Mouse (Mus musculus) spleen, postnatal 10 days (tissue): ENCODE data around the gene Vrk1.

Experiments
- DNase-seq, 2 experiments: peaks; one replicate each; pipeline ENCODE4 v3.0.0; 2021 to 2022; ENCODE audit warnings: low spot score in 2 of 2

Gene Vrk1

GRCm38 (mm10) chr12:106115070-106115891 is 105.3 kb downstream of the Vrk1 start:
- peak in 1 of 2 experiments; percentile 28 for DNase-seq

- DNase-seq, result no peak
Measured at GRCm38 (mm10) chr12:106115892-106116206, 105.8 kb downstream of the Vrk1 start.

GRCm38 (mm10) chr12:106123276-106123675 is 113.2 kb downstream of the Vrk1 start:
- DNase-seq, result no peak

GRCm38 (mm10) chr12:106124581-106124980 is 114.6 kb downstream of the Vrk1 start:
- DNase-seq, result no peak
